Mouse (Mus musculus): Measurements from ENCODE around the gene Gadd45g.

Gene Gadd45g

DNA sequence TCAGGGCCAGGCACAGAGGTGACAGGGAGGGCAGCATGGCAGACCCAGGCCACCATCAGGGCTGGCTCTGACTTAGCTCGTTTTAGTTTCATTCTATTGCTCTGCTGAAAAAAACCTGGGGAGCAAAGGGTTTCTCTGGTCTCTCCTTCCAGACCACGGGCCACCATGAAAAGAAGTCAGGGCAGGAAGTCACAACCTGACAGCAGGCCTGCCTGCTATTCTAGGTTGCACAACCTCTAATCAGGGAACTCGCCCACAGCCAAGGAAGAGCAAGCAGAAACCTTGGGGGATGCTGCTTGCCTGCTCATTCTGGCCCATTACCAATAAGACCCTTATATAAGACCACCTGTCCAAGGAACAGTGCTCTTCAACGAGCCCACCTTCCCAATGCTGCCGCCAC lies 9.1 kb downstream of the Gadd45g start:
- no peak for DNase-seq

DNA sequence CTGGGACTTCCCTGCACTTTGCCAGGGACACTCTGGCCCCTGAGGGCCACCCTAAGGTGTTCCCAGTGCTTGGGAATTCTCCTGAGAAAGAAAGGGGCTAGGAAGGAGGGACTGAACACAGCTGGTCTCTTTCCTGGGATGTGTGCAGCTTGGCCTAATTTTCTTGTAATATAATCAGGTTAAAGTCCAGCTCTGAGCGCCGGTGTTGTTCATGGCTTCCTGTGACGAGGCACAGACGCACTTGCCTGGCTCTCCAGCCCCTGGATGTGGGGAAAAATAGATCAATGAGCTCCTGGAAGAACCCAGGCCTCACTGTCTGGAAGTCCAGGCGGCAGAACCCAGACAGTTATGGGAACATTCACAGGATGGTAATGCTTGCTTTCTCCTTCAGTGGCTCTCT lies 10.7 kb downstream of the Gadd45g start:
- no peak for DNase-seq

DNA sequence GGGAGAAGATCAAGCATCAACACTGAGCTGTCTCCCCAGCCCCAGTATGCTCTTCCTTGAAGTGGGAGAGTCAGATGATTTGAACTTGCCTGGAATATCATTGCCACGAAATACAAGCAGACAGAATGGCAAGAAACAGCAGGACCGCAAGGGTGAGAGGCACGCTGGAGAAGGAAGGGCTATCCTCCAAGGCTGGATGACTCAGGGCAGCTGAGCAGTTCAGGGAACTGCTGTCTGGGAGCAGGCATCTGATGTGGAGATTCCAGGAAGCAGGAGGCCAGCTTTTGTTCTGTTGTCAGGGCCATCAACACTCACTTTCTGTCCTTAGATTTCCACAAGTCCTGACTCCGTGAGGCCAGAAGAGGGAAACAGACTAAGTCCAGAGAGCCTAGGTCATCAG lies 12.0 kb downstream of the Gadd45g start:
- DNase-seq = no peak

DNA sequence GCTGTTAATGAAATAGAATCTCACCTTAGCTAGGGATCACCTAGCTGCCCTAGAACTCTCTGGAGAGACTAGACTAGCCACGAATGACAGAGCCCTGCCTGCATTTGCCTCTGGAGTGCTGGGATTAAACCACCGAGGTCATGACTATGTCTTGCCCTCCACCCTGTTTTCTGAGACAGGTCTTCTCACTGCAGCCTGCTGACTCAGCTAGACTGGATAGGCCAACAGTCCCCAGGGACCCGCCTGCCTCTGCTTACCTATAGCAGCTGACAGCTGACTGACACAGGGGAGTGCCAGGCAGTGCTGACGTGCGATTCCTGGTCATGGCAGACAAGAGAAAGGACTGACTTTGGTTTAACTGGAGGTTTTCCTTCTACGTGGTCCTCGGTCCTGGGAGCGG lies 12.7 kb downstream of the Gadd45g start:
- no peak for DNase-seq

DNA sequence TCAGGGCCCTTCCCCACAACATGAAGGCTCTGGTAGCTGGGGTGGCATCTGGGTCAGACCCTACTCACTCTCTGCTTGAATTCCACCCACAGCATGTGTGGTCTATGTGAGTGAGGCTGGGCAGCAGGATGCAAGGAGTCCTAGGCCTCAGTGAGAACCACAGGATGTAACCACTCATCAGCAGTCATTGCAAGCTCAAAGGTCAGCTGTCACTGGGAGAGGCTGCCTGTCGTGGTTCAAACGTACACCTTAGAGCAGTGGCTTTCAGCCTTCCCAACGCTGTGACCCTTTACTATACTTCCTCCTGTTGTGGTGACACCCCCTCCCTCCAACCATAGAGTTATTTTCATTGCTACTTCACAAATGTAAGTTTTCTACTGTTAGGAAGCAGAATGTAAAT lies 13.3 kb downstream of the Gadd45g start:
- DNase-seq = no peak

DNA sequence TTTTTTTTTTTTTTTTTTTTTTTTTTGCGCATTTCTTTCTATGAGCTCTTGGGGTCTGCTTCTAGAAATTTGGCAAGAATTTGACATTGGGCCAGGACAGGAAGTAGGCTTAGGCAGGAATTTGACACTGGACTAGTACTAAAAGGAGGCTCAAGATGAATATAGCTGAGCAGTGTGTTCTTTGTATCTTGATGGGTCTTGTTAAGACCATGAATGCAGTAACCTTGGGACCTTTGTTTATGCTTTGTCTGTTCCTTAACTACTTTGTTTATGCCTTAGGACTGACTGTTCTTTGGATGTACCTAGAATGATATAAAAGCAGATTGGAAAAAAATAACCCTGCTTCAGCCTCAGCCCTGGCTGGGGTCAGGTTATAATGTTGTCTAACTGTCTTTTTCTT lies 16.3 kb downstream of the Gadd45g start:
- no peak for DNase-seq

DNA sequence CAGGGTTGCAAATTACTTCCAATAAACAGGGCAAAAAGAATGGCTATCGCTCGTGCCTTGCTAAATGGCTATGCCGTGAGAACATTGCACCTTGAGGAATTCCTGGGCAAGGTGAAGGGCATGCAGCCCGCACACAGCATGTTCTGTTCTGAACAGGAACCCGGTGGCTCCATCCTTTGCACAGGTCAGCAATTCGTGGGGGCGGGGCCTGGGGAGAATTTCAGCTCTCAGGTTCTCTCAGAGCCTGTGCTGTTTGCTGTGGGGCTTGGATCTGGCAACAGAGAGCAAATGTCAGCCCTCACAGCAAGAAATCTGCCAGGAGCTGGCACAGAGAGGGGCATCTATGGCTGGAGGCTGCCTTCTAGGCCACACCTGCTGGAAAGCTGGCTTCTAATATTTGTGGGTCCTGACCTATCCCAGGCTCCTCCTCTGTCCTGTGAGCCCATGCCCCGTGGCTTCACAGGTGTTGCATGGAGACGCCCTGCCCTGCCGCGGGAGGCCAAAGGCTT lies 19.7 kb downstream of the Gadd45g start:
- DNase-seq = no peak

GRCm38 (mm10) chr13:51868491-51869128 lies 22.1 kb downstream of the Gadd45g start:
- no peak for DNase-seq

- DNase-seq = no peak
Observed at GRCm38 (mm10) chr13:51869129-51869491, 22.6 kb downstream of the Gadd45g start.

DNA sequence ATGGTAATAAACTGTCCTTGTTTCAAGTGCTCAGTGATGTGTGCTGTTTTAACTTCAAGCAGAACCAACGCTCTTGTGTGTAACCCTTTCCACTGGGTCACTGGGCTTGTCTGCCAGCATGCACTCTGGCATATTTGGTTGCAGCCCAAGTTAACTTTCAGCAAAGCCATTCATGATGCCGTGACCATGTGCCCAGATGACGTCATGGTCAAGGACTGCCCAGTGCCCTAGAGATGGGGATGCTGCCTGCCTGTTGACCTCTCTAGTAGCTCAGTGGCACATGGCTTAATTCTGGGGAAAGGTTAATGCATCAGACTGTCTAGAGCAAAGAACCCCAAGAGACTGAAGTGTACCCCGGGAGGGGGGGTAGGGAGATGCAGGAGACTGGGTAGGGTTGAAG lies 24.7 kb downstream of the Gadd45g start:
- no peak for DNase-seq

DNA sequence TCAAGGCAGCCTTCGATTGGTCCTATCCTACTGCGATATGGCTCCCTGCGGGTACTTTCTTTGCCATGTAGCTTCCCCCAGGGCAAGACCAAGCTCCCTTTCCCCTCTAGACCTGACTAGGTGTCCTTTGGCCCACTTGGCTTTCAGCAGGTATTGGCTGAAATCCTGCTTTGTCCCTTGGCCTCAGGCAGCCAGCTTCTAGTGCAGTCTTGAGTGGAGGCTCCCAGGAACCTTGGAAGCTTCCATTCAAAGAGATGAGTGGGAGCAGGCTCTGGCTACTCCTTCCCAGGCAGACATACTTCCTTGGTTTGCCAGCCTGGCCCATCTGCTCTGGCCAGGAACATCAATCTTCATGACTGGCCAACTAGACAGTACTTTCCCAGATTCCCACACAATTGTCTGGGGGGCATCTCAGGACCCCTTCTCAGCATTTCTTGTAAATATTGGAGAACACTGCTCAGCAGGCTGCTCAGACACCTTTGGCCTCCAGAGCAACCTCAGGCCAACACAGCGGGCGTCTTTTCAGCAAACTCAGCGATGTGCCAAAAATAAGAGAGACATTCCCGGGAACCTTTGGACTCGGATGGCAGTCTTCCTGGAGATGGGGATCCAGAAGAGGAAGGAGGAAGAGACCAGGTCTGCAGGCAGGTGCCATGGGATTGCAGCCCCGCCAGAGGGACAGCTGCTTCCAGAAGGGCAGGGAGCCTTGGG lies 25.9 kb downstream of the Gadd45g start:
- DNase-seq = no peak

DNA sequence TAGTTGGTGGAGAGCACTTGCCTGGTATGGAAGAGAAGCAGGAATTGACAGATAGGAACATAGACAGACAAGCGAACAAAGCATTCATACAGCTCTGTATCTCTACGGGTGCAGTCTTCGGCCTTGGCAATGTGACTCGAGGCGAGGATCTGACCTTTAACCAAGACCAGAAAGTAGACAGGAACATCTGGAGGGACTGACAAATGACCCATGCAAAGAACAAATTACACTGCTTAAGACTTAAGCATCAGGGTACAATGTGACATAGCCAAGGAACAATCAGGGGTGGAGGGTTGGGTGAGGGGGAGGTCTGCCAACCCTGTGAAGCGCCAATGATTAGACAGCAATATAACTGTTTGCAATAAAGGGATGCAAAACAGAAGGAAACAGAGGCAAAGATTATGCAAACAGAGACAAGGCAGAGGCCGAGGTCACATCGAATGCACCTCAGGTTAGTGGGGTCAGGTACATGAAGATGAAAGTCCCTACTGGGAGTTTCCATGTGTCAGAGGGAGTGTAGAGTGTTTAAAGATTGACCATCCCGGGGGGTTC lies 26.6 kb downstream of the Gadd45g start:
- no peak for DNase-seq

GRCm38 (mm10) chr13:51873786-51874185 lies 27.3 kb downstream of the Gadd45g start:
- DNase-seq = no peak

DNA sequence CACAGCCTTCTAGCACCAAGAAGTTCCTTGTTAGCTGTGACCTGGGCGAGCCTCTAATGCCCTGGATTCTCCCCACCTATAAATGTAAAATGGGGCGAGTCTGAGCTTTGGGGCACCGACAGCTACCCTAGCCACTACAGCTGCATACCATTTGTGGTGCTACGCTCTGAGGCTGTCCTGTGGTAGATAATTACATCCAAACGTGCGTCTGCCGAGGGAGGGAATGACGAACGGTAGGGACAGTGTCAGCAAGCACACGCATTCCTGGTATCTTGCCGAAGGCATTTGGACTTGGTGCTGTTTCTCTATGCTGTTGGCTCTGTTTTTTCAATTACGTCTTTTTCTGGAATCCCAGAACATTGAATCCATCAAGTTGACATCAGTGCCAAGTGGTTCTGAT lies 29.7 kb downstream of the Gadd45g start:
- no peak for DNase-seq

- DNase-seq = no peak
Observed at GRCm38 (mm10) chr13:51878806-51879205, 32.3 kb downstream of the Gadd45g start.

DNA sequence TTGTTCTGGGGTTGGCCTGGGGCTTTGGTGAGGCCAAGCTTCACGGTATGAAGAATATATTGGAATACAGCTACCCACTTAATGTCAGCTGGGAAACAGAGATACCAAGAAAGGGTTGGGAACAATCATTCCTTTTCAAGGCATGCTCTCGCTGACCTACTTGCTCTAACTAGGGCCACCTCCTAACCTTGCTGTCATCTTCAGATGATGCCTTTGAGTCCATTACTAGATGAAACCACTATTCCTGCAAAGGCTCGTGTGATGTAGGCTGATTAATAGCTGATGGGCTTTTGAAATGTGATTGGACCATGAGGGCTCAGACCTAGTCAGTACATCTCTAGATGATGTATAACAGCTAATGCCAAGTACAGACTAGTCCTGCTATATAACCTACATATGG lies 33.1 kb downstream of the Gadd45g start:
- DNase-seq = no peak

DNA sequence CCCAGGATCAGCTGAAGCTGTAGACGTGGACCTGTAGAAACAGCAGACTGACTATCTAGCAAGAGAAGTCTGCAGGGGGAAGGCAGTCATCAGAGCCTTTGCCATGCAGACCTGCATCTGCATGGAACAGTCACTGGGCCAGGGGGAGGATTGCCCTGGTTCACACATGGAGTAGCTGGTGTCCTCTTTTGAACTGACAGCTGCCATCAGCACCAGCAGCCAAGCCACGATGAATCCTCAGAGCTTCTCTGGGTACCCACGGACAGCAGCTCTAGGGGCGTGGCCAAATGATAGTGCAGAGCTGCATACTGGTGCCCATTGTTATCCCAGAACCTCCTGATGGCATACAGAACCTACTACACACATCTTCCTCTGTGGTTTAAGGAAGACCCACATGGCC lies 33.5 kb downstream of the Gadd45g start:
- DNase-seq = no peak

DNA sequence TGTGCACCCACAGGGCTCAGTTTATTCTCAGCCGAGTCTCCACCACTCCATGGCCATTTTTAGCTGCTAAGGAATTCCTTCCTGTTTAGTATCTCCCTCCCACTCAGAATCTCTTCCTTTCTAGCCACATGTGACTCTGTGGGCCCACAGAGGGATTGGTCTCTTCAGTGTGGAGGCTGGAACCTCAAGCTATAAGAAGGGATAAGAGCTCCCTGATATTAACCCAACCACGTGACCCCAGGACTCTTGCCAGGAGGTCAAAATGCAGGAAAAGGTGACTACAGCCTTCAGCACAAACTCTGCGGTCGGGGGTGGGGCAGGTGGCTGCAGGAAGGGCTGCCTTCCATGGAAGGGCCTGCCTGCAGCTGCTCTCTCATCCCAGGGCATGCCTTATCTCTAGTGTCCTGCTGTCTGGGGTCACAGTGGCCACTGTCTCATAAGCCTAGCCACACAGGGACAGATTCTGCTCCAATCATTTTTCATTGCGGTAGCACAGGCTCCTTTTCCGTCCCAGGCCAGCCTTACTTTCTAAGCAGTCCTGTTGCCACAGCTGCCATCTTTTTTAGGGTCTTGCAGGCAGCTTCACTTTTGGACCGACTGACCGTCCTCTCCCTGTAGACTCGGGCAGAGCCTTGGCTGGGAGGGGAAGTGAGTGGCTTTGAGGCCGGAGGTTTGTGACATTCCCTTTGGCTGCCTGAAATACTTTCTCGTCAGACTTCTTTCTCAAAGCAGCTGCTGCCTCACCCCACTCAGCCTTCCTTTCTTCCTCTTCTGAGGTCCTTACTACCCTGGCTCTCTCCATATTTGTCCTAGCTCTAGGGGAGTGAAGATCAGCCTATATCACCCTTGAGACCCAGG lies 35.0 kb downstream of the Gadd45g start:
- peak; percentile 16 for DNase-seq

- DNase-seq = no peak
Observed at GRCm38 (mm10) chr13:51882218-51882617, 35.7 kb downstream of the Gadd45g start.

DNA sequence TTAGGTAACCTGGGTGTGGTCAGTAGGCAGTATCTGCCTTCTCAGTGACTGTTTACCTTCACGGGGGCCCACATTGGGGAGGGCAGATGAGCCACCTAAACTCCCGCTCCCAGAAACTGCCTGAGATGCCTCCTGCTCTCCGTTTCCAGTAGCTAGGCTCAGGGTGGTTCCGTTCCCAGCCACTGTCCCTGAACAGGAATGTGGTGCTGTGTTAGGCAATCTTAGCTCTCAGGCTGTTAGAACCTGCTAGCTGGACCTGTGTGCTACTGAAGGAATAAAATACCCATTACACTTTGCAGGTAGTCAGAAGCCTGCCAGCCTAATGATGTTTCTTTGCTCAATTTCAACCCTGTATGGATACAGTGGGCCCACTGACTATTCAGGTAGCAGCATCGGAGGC lies 37.8 kb downstream of the Gadd45g start:
- DNase-seq = no peak

DNA sequence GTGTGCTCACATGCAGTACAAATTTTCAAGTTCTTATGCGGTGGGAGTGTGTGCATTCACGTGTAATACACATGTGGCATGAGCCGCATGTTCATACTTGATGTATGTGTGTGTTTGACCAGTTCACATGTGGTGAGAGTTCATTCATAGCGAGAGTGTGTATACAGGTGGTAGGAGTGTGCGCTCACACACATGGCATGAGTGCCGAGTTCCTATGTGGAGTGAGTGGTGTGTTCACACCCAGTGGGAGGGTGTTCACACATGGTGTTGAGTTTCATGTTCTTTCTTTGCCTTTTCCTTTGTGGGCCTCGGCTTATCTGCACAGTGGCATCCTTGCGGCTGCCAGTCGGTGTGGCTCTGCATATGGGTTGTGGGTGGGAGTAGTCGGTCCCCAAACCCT lies 39.1 kb downstream of the Gadd45g start:
- no peak for DNase-seq

GRCm38 (mm10) chr13:51886085-51886484 lies 39.6 kb downstream of the Gadd45g start:
- no peak for DNase-seq

GRCm38 (mm10) chr13:51886723-51887122 lies 40.2 kb downstream of the Gadd45g start:
- DNase-seq = no peak

DNA sequence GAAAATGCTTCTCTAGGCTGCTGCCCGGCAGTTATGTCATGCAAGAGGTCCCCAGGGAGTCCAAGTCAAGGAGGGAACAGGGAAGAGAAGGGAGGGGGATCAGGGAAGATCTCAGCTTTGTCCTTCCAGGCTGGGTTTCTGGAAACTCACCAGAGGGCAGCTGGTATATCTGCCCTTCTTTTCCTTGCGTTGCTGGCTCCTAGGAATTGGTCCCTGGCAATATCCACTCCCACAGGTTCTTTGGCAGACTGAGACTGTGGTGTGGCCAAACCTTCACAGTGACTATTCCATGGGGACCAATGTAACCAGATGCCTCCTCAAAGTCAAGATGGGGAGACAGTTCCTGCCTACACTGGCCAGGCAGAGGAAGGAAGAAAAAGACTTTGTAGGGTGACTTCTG lies 41.9 kb downstream of the Gadd45g start:
- no peak for DNase-seq
